ENCODE assay signal across 9 mouse cellular contexts in the genomic region with DNA sequence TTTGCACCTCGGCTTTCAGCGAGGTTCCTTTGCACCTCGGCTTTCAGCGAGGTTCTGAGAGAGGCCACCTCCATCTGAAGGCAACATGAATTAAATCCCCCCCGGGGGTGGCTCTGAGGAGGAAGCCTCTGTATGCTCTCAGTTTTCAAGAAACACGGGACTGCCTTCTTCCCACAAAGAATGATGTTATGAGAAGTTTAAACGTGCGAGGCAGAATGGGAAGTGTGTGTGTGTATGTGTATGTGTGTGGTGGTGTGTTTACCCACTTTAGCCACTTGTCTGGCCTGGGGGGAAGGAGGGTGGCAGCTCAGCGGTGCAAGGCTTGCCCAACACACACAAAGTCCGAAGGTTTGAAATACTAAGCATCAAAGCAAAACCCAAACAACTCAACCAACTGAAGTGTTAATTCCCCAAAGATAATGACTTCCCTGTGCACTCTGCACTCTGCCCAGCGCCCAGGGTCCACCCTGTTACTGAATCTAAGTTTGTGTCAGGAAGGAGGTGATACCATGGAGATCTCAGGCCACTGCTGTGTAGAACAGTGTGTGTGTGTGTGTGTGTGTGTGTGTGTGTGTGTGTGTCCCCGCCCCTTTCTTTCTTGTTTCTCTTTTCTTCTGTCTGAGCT. TPM values are rescaled to one million over a fixed set of nuclear protein-coding genes. Genes with fewer than 3 reads are reported as not detected.
DNase-seq lines count a peak whose midpoint lies in the region; ATAC-seq and TF ChIP-seq lines count a peak whose summit lies in the region.
"Had no signal": no experiment of that assay in that cellular context is flagged by ENCODE, and none has a peak within 500 bp of the region (broad histone marks: within the 10 kb centered on the region; RNA-seq: fewer than 3 reads in every experiment).

No protein-coding gene starts in this region.

- TF ChIP-seq CTCF in lung, postnatal 0 days (IDR thresholded peaks at IDR 0.05) = no peak

- TF ChIP-seq EP300 in lung, postnatal 0 days (IDR thresholded peaks at IDR 0.05) = no peak; the same call in 1 of the 2 replicates

- H3K9ac ChIP-seq in intestine, embryonic 14.5 days (ENCODE audit: low read length) = no peak overlapping the region
- 0 out of 2 replicates have a peak overlapping the region, but pooled peaks have one; percentile 12 for H3K9ac ChIP-seq in lung, postnatal 0 days (replicated peaks; ENCODE audit: low read depth)

- peaks cover 24% of the 10 kb centered on the region; the same call in 1 of the 2 replicates for H3K27me3 ChIP-seq in intestine, embryonic 14.5 days (replicated peaks; ENCODE audit: control insufficient read depth, insufficient read depth, low read length)
- no peaks in the 10 kb centered on the region for H3K27me3 ChIP-seq in lung, postnatal 0 days (replicated peaks; ENCODE audit: insufficient read depth, low read length)

- no peak overlapping the region for H3K27ac ChIP-seq in intestine, embryonic 14.5 days (ENCODE audit: low read depth)
- H3K27ac ChIP-seq in lung, postnatal 0 days (ENCODE audit: low read length) = 0 out of 2 replicates have a peak overlapping the region, but pooled peaks have one; percentile 38

- 25% methylated on average over 12 of the region's 12 CpGs for WGBS in intestine, embryonic 14.5 days
- WGBS in lung, postnatal 0 days = 21% methylated on average over 12 of the region's 12 CpGs

- peaks cover 6% of the 10 kb centered on the region for H3K4me1 ChIP-seq in intestine, embryonic 14.5 days (replicated peaks; ENCODE audit: control insufficient read depth, insufficient read depth, low read length)
- H3K4me1 ChIP-seq in lung, postnatal 0 days (ENCODE audit: insufficient read depth, low read depth, low read length) = peaks cover 14% of the 10 kb centered on the region; the same call in 1 of the 2 replicates

- no peaks in the 10 kb centered on the region for H3K36me3 ChIP-seq in intestine, embryonic 14.5 days (ENCODE audit: control insufficient read depth, insufficient read depth, low read length)
- no peaks in the 10 kb centered on the region for H3K36me3 ChIP-seq in lung, postnatal 0 days (ENCODE audit: insufficient read depth, low read length)

- H3K9me3 ChIP-seq in intestine, embryonic 14.5 days (ENCODE audit: control insufficient read depth, low read length) = no peaks in the 10 kb centered on the region
- no peaks in the 10 kb centered on the region for H3K9me3 ChIP-seq in lung, postnatal 0 days (ENCODE audit: low read length)

- no peak for ATAC-seq in intestine, embryonic 14.5 days (replicated peaks; ENCODE audit: low FRiP score, low TSS enrichment, low read depth)
- peak; percentile 63 for ATAC-seq in lung, postnatal 0 days
- ATAC-seq in megakaryocyte progenitor cell, adult 5-6 weeks (replicated peaks; ENCODE audit: poor library complexity) = no peak

- no peak overlapping the region for H3K4me3 ChIP-seq in intestine, embryonic 14.5 days (ENCODE audit: low read depth, low read length)
- H3K4me3 ChIP-seq in lung, postnatal 0 days (ENCODE audit: low read depth, low read length) = peak overlapping the region; percentile 47; the same call in 1 of the 2 replicates

- peak; percentile 84 for DNase-seq in A20 (ENCODE audit: low read depth, low spot score)
- peak; percentile 26 for DNase-seq in embryo, embryonic 10 days (ENCODE audit: low spot score)
- DNase-seq in intestine, embryonic 14.5 days (ENCODE audit: low spot score) = peak; percentile 66
- DNase-seq in lung, postnatal 0 days (ENCODE audit: low spot score) = peak; percentile 60
- no peak for DNase-seq in urinary bladder, adult 2 months (ENCODE audit: low spot score)
- DNase-seq in adrenal gland, postnatal 10 days = no peak
- no peak for DNase-seq in frontal cortex, postnatal 36 days (ENCODE audit: low spot score in 2 of 2)
- DNase-seq: left cerebral cortex, postnatal 4 days had no signal

- H3K4me2 ChIP-seq in intestine, embryonic 14.5 days (ENCODE audit: low read length) = peak overlapping the region; percentile 97
- peak overlapping the region; percentile 82 for H3K4me2 ChIP-seq in lung, postnatal 0 days (replicated peaks; ENCODE audit: low read depth, low read length)

RNA-seq across cellular contexts. Expression of a gene that starts 1.7 kb away (rescaled TPM):
- polyA plus RNA-seq in intestine, embryonic 14.5 days (2014; fragmentation: Nextera tagmentation; extraction: Ambion mirVana) = 9.4 and 11.6 TPM in 2 replicates
- polyA plus RNA-seq in lung, postnatal 0 days (2015; fragmentation: Nextera tagmentation; extraction: Ambion mirVana) = 19.0 and 30.7 TPM in 2 replicates
- 3.5 and 5.4 TPM in 2 replicates for polyA plus RNA-seq in urinary bladder, adult 2 months (2012; rRNA removed)
- total RNA-seq in adrenal gland, postnatal 10 days (2021) = 1 to 10 TPM; 4.2 to 5.7 TPM
- 0.88 TPM in 1 of 2 replicates, not detected in the other for total RNA-seq in megakaryocyte progenitor cell, adult 5-6 weeks (2015)
- 0.37 TPM in 1 of 2 replicates, not detected in the other for total RNA-seq in megakaryocyte progenitor cell, adult 5-6 weeks (2017)

Comparison
In these comparisons a context has a peak if more than half of its experiments do, and no peak if none do; other contexts are left out.
1. DNase-seq: peak in A20 (single experiment), embryo, embryonic 10 days (single experiment), intestine, embryonic 14.5 days (single experiment) and lung, postnatal 0 days (single experiment); none in urinary bladder, adult 2 months (single experiment), adrenal gland, postnatal 10 days (single experiment) and frontal cortex, postnatal 36 days (0 of 2).